Mouse (Mus musculus) frontal cortex, postnatal 14 days (tissue): ENCODE measurements around the gene Cdh22.

Source experiments
- DNase-seq, 2 experiments: peaks; one replicate each; pipeline ENCODE4 v3.0.0; 2022; ENCODE audit warnings: low spot score in 2 of 2

Cdh22 gene

GRCm38 (mm10) chr2:165207689-165208088 is 27.0 kb downstream of the Cdh22 start:
- no peak for DNase-seq

GRCm38 (mm10) chr2:165207086-165207485 is 27.6 kb downstream of the Cdh22 start:
- no peak for DNase-seq

GRCm38 (mm10) chr2:165205486-165205885 is 29.2 kb downstream of the Cdh22 start:
- no peak for DNase-seq

- no peak for DNase-seq
Measured at GRCm38 (mm10) chr2:165204931-165205330, 29.7 kb downstream of the Cdh22 start.

GRCm38 (mm10) chr2:165201761-165202751 is 32.6 kb downstream of the Cdh22 start:
- DNase-seq = peak in 1 of 2 experiments; percentile 38

- no peak for DNase-seq
Measured at GRCm38 (mm10) chr2:165197546-165197945, 37.1 kb downstream of the Cdh22 start.

- DNase-seq = no peak
Measured at GRCm38 (mm10) chr2:165195411-165196182, 39.1 kb downstream of the Cdh22 start.

- DNase-seq = no peak
Measured at GRCm38 (mm10) chr2:165191483-165191882, 43.2 kb downstream of the Cdh22 start.

- no peak for DNase-seq
Measured at GRCm38 (mm10) chr2:165189546-165189945, 45.1 kb downstream of the Cdh22 start.

- DNase-seq = no peak
Measured at GRCm38 (mm10) chr2:165187648-165188380, 46.8 kb downstream of the Cdh22 start.

GRCm38 (mm10) chr2:165184015-165184633 is 50.5 kb downstream of the Cdh22 start:
- DNase-seq = peak in 1 of 2 experiments; percentile 41

GRCm38 (mm10) chr2:165182085-165182976 is 52.3 kb downstream of the Cdh22 start:
- no peak for DNase-seq

GRCm38 (mm10) chr2:165179231-165179630 is 55.4 kb downstream of the Cdh22 start:
- no peak for DNase-seq

- no peak for DNase-seq
Measured at GRCm38 (mm10) chr2:165176965-165177364, 57.7 kb downstream of the Cdh22 start.

- DNase-seq = peak in 1 of 2 experiments; percentile 23
Measured at GRCm38 (mm10) chr2:165166664-165167435, 67.8 kb downstream of the Cdh22 start.

- no peak for DNase-seq
Measured at GRCm38 (mm10) chr2:165162221-165162620, 72.4 kb downstream of the Cdh22 start.

- no peak for DNase-seq
Measured at GRCm38 (mm10) chr2:165160466-165160865, 74.2 kb downstream of the Cdh22 start.

- no peak for DNase-seq
Measured at GRCm38 (mm10) chr2:165159055-165159688, 75.5 kb downstream of the Cdh22 start.

GRCm38 (mm10) chr2:165158317-165158716 is 76.3 kb downstream of the Cdh22 start:
- no peak for DNase-seq
